Mouse (Mus musculus) bone marrow macrophage, adult 2 months (primary cell): ENCODE results near the gene Tedc1.

Experiments
- CTCF ChIP-seq: IDR thresholded peaks from 2 replicates; pipeline ENCODE4 v1.5.1; 2012; ENCODE audit warnings: low read depth, mild to moderate bottlenecking, low read length, moderate library complexity
- POLR2A ChIP-seq: IDR thresholded peaks from 2 replicates; pipeline ENCODE4 v1.6.1; 2012; ENCODE audit warnings: mild to moderate bottlenecking, low read depth, low read length, borderline replicate concordance

DNA sequence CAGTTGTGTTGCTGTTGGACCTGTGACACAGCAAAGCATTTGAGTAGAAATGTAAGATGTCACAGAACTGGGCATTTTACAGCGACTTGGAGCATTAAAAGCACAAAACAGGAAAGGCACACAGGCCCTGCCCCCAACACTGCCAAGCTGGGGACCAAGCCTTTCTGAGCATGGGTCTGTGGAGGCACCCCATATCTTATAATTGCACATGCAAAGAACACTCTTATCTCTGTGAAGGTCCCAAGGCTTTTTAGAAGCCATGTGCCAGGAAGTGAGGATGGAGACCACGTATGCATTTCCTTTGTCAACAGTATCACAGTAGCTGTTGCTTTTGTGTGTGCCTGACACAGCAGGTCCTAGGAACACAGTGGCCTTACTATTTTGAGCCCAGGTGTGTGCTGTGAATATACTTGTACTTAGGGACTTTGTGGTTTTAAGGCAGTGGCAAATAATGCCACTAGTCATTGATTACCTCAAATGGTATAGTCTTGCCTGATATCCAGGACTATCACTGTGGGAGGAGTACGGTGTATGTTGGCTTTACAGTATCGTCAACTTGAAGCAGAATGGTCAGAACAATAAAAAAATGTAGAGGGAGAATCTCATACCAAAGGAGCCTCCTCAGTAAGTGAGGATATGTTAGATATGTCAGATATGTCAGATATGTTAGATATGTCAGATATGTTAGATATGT is 48.6 kb upstream of the Tedc1 start:
- TF ChIP-seq CTCF (no peak), POLR2A (no peak)
